Mouse (Mus musculus) kidney, postnatal 0 days (tissue): ENCODE results near the gene Bcl11b. TPM values are rescaled to one million over a fixed set of nuclear protein-coding genes. Genes with fewer than 3 reads are reported as not detected.

ENCODE experiments used
- ATAC-seq: fragments of 200-750 bp; cut with Nextera tagmentation; replicated peaks from 2 replicates; pipeline ENCODE4 v1.8.0; 2017; ENCODE audit warnings: low read depth, moderate number of reproducible peaks, moderate TSS enrichment, moderate library complexity; ENCODE audit not compliant: low FRiP score
- DNase-seq: peaks from one replicate; pipeline ENCODE4 v3.0.0-alpha.2; 2016; ENCODE audit warnings: low spot score
- H3K27ac ChIP-seq: fragments of 300-500 bp; sonication (generic); 2 replicates; pipeline ENCODE4 v1.5.1; 2014; ENCODE audit warnings: mild to moderate bottlenecking
- H3K27me3 ChIP-seq: fragments of 300-500 bp; sonication (generic); 2 replicates; pipeline ENCODE4 v1.6.1; 2014; ENCODE audit warnings: low read length, mixed read lengths; ENCODE audit not compliant: insufficient read depth
- H3K36me3 ChIP-seq: fragments of 300-500 bp; sonication (generic); 2 replicates; pipeline ENCODE4 v1.6.1; 2014; ENCODE audit warnings: low read length, mixed read lengths; ENCODE audit not compliant: insufficient read depth
- H3K4me1 ChIP-seq: fragments of 300-500 bp; sonication (generic); replicated peaks from 2 replicates; pipeline ENCODE4 v1.6.1; 2014; ENCODE audit warnings: antibody characterized with exemption, low read length, mixed read lengths; ENCODE audit not compliant: insufficient read depth
- H3K4me2 ChIP-seq: fragments of 300-500 bp; sonication (generic); 2 replicates; pipeline ENCODE4 v1.6.1; 2014; ENCODE audit warnings: mild to moderate bottlenecking, low read length, moderate library complexity, mixed read lengths
- H3K4me3 ChIP-seq: fragments of 300-500 bp; sonication (generic); replicated peaks from 2 replicates; pipeline ENCODE4 v1.5.1; 2014; ENCODE audit warnings: low read depth, low read length
- H3K9ac ChIP-seq: fragments of 300-500 bp; sonication (generic); 2 replicates; pipeline ENCODE4 v1.6.1; 2014; ENCODE audit warnings: low read depth, low read length
- H3K9me3 ChIP-seq: fragments of 300-500 bp; sonication (generic); replicated peaks from 2 replicates; pipeline ENCODE4 v1.6.1; 2016; ENCODE audit warnings: low read length, inconsistent platforms, mixed read lengths
- CTCF ChIP-seq: IDR thresholded peaks from 2 replicates; pipeline ENCODE4 v1.5.1; 2016; ENCODE audit warnings: antibody characterized with exemption, low read depth, mild to moderate bottlenecking, moderate library complexity
- WGBS: fragments of 180-500 bp; shearing (Covaris S2); extraction: QIAGEN DNeasy Blood & Tissue Kit; methylation state at CpG from one replicate; pipeline ENCODE4 v1.1.7; 2014; 5-methylcytosine and 5-hydroxymethylcytosine counted together
- polyA plus RNA-seq: library from polyadenylated mRNA; unstranded; fragments of >200 nt; fragmentation: Nextera tagmentation; extraction: Ambion mirVana; gene quantifications from 2 replicates; pipeline ENCODE4 v1.2.1, GENCODE M21; 2015

The Bcl11b gene
- polyA plus RNA-seq = 2.2 and 2.4 TPM in 2 replicates

DNA sequence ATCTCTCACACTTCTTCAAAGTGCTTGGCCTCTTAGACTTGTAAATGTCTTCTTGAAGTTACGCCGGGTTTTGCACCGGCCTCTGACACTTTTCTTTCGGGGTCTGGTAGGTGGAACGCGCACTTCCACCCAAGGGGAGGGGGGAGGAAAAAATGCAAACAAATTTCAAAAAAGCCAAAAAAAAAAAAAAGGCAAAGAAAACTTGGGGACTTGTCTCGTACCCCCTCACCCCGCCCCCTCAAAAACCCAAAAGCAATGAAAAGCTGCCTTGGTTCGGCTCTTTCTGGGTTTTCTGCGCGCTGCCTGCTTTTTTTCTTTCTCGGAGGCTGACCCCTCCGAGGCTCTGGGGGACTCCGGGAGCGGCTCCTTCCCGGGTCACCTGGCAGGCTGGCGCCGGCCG is at the start of gene Bcl11b:
Gene Bcl11b, minus strand, starts transcription at position 120 of the 400 bp plus-strand sequence.
- no peak for DNase-seq
- Histone ChIP-seq H3K4me1 (peaks cover 9% of the 10 kb centered on the region; the same call in 1 of the 2 replicates), H3K27me3 (peaks cover 27% of the 10 kb centered on the region), H3K9ac (peak within 1 kb of the TSS; percentile 60), H3K4me2 (peak within 1 kb of the TSS; percentile 96), H3K9me3 (no peaks in the 10 kb centered on the region), H3K27ac (no peak within 1 kb of the TSS), H3K36me3 (no peaks in the 10 kb centered on the region), H3K4me3 (peak within 1 kb of the TSS; percentile 66)
- TF ChIP-seq CTCF = no peak
- no peak for ATAC-seq
- WGBS = under 1% methylated on average over 19 of the region's 19 CpGs

DNA sequence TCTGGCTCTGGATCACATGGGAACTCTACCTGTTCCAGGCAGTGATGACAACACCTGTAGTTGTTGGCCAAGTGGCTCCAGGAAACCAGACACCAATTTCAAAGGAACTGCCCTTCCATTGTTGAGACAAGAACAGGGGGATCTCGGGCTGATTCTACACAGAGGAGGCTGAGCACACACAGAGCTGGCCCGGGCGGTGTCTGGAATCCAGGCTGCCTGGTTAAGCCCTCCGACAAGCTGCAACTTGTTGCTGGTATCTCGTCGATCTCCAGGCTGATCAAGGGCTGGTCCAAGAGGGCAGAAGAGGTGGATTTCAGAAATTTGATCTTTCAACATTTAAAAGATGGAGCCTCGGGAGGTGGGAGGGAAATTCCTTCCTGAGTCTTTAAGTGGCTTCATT is 47.6 kb upstream of the Bcl11b start:
- no peak overlapping the region for H3K4me3 ChIP-seq
- H3K9me3 ChIP-seq = no peaks in the 10 kb centered on the region
- H3K9ac ChIP-seq = no peak overlapping the region
- DNase-seq = no peak
- TF ChIP-seq CTCF = no peak
- H3K27me3 ChIP-seq = no peaks in the 10 kb centered on the region
- no peaks in the 10 kb centered on the region for H3K36me3 ChIP-seq
- no peaks in the 10 kb centered on the region for H3K4me1 ChIP-seq
- H3K4me2 ChIP-seq = no peak overlapping the region
- no peak for ATAC-seq
- WGBS = 38% methylated on average over 7 of the region's 7 CpGs
- H3K27ac ChIP-seq = no peak overlapping the region

DNA sequence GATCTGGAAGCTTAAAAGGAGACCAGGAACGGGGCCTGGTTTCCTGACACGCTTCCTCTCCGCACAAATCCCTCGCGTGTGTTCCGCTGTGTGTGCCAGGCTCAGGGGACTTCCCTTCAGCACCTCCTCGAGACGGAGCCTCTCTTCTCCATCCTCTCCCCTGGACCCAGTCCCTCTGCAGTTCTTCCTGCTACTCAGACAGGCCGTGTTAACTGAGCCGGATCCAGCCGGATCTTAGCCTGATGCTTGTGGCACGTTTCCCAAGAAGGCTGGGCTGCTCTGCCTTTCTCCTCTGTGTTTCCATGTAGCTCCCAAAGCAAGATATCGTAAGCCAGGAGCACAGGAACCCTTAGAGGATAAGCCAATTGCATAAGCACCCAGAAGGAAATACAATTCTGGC is 46.2 kb upstream of the Bcl11b start:
- TF ChIP-seq CTCF = no peak
- no peaks in the 10 kb centered on the region for H3K9me3 ChIP-seq
- H3K36me3 ChIP-seq = no peaks in the 10 kb centered on the region
- H3K27ac ChIP-seq = no peak overlapping the region
- H3K4me2 ChIP-seq = no peak overlapping the region
- peak; percentile 3 for DNase-seq
- no peak overlapping the region for H3K4me3 ChIP-seq
- H3K4me1 ChIP-seq = no peaks in the 10 kb centered on the region
- ATAC-seq = no peak
- WGBS = 60% methylated on average over 13 of the region's 13 CpGs
- H3K27me3 ChIP-seq = no peaks in the 10 kb centered on the region
- no peak overlapping the region for H3K9ac ChIP-seq

DNA sequence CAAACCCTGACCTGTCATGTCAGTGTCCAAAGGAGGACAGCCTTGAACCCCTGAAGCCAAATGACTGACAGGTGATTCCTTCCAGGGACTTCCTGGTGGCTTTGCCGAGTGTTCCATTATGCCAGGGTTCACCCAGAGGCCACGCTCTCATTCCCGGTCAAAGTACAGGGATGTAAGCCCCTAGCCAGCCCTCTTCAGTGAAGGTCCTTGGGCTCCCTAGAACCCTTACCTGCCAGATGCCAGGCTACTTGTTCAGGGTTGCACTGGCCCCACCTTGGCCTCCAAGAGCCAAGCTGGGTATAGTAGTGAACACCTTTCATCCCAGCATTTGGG is 38.8 kb upstream of the Bcl11b start:
- Histone ChIP-seq H3K9me3 (no peaks in the 10 kb centered on the region), H3K4me1 (no peaks in the 10 kb centered on the region), H3K4me3 (no peak overlapping the region), H3K27me3 (no peaks in the 10 kb centered on the region), H3K27ac (no peak overlapping the region), H3K36me3 (no peaks in the 10 kb centered on the region), H3K9ac (no peak overlapping the region), H3K4me2 (no peak overlapping the region)
- 55% methylated on average over 3 of the region's 3 CpGs for whole genome bisulfite sequencing
- ATAC-seq (peak; percentile 26; the same call in 1 of the 2 replicates), DNase-seq (no peak)
- no peak for TF ChIP-seq CTCF

DNA sequence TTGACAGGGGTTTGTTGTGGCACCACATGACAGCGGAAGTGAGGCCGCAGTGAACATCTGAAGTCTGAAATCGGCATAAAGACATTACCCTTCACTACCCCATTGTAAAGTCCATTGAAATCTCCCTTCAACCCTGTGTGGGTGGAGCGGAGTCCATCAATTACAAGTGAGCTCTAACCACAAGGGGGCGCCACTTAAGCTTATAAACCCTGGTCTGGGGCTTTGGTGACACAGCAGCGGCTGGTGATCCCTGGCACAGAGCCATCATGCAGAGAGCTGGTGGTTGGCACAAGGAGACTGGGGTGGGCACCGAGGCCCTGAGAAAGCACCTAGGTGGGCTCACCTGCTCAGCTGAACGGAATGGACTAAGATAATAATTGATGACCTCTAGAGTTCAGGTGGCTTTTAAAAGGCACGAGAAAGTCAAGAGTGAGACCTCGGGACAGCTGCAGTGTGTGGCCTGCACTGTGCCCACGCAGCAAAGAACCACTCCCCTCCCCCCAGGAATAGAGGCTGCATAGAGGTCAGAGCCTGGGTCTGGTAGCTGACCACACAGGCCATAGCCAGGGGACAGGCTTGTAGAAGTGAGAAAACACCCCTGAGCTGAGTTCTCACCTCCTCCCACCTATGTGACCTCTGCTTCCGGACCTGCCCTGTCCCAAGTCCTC is 38.3 kb upstream of the Bcl11b start:
- no peak overlapping the region for H3K4me2 ChIP-seq
- DNase-seq (peak; percentile 82), ATAC-seq (peak; percentile 64)
- H3K27ac ChIP-seq = no peak overlapping the region
- no peaks in the 10 kb centered on the region for H3K36me3 ChIP-seq
- H3K4me3 ChIP-seq = no peak overlapping the region
- H3K9ac ChIP-seq = no peak overlapping the region
- H3K4me1 ChIP-seq = no peaks in the 10 kb centered on the region
- WGBS = 32% methylated on average over 12 of the region's 12 CpGs
- no peaks in the 10 kb centered on the region for H3K27me3 ChIP-seq
- TF ChIP-seq CTCF = peak; percentile 83
- H3K9me3 ChIP-seq = no peaks in the 10 kb centered on the region

DNA sequence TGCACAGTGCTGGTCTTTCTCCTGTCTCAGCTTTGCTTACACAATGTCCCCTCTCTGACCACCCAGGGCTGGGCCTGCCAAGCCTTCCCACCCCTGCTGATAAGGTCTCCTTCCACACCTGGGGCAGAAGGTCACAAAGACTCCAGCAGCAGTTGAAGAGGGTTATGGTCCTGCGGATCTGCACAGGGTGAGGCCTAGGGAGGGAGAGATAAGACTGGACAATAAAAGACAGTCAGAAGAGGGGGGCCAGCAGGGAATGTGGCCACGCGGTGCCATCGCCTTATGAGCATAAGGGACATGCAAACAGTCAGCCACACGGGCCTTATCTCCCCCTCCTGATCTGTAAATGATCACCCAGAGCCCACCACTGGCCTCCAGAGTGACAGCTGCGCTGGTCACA is 34.0 kb upstream of the Bcl11b start:
- no peak for TF ChIP-seq CTCF
- no peak for ATAC-seq

More for the DNA sequence above, 34.0 kb upstream of the Bcl11b start:
- H3K9me3 ChIP-seq = no peaks in the 10 kb centered on the region
- no peak for DNase-seq
- H3K27ac ChIP-seq = no peak overlapping the region
- 66% methylated on average over 6 of the region's 6 CpGs for WGBS
- H3K9ac ChIP-seq = no peak overlapping the region
- H3K4me3 ChIP-seq = no peak overlapping the region
- H3K27me3 ChIP-seq = no peaks in the 10 kb centered on the region
- H3K4me1 ChIP-seq = no peaks in the 10 kb centered on the region
- no peaks in the 10 kb centered on the region for H3K36me3 ChIP-seq
- no peak overlapping the region for H3K4me2 ChIP-seq
